Mouse (Mus musculus): Measurements from ENCODE around the gene Zfp853.

DNA sequence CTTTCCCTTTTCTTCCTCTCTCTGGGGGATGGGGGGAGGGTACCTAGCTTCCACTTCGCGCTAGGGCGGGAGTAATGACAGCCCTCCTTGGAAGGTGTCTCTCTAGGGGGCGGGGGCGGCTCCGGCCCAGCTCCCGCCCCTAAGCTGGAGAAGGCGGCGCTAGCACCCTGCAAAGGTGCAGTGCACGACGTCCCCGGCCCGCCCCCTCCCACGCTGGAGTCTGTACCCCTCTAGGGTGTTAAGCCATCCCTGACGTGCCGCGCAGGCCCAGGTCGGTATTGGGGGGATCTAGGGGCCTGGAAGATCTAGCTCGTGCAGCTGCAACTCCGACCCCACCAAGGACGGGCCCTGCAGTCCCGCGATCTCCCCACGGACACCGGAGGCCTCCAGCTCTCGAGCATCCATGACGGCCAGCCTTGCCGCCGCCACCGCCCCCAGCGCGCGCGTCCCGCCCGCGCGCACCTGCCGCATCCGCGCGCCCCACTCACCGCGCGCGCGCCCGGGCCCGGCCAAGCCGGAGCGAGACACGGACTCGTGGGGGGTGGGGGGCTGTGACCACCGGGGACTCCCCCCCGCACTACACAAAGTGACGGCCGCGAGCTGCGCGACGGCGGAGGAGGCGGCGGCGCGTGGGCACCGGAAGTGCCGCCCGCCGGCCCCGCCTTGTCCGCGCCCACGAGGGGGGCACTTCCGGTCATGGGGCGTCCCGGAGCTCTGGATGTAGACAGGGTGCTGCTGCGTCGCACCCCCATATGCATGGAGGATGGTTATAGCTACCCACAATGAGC is 23.9 kb downstream of the Zfp853 start, which contains the start of gene Zfp316:
- no peak for TF ChIP-seq CTCF (IDR thresholded peaks at IDR 0.05; ENCODE audit: low read depth, low read length)
- no peak for TF ChIP-seq POLR2A (IDR thresholded peaks at IDR 0.05; ENCODE audit: borderline replicate concordance, low read depth, low read length)

Data from bone marrow macrophage, adult 2 months (primary cell).